In genomic region chr2:165375478-165375877, GRCm38 (mm10) we compare ENCODE assay signal across 25 mouse cellular contexts. TPM values are rescaled to one million over a fixed set of nuclear protein-coding genes. Genes with fewer than 3 reads are reported as not detected.
"Had no signal": no experiment of that assay in that cellular context is flagged by ENCODE, and none has a peak within 500 bp of the region (broad histone marks: within the 10 kb centered on the region; RNA-seq: fewer than 3 reads in every experiment).

No protein-coding gene starts in this region.

- H3K27ac ChIP-seq: kidney, embryonic 15.5 days; limb, embryonic 12.5 days; limb, embryonic 15.5 days; liver, embryonic 14.5 days; midbrain, embryonic 10.5 days; midbrain, embryonic 13.5 days had no signal

- ATAC-seq: liver, postnatal 0 days; lung, postnatal 0 days; midbrain, embryonic 13.5 days had no signal

- DNase-seq: kidney, postnatal 10 days; kidney, postnatal 4 days; left cerebral cortex, postnatal 4 days; liver, postnatal 0 days; thymus, adult 2 months; thymus, postnatal 14 days; thymus, postnatal 4 days had no signal

- H3K9me3 ChIP-seq: limb, embryonic 15.5 days; midbrain, embryonic 13.5 days had no signal

- H3K4me3 ChIP-seq: kidney, embryonic 15.5 days; limb, embryonic 12.5 days; limb, embryonic 15.5 days; megakaryocyte, embryonic 14.5 days; midbrain, embryonic 10.5 days; midbrain, embryonic 13.5 days had no signal

- H3K9ac ChIP-seq: kidney, embryonic 15.5 days; limb, embryonic 12.5 days; limb, embryonic 15.5 days; liver, embryonic 14.5 days; liver, postnatal 0 days; lung, embryonic 14.5 days; midbrain, embryonic 13.5 days had no signal

- H3K27me3 ChIP-seq: kidney, embryonic 15.5 days; limb, embryonic 15.5 days; midbrain, embryonic 13.5 days had no signal

- H3K4me1 ChIP-seq: kidney, embryonic 15.5 days; limb, embryonic 12.5 days; limb, embryonic 15.5 days had no signal

- H3K4me2 ChIP-seq: kidney, embryonic 15.5 days; limb, embryonic 12.5 days; limb, embryonic 15.5 days; liver, embryonic 11.5 days; lung, embryonic 14.5 days; midbrain, embryonic 13.5 days had no signal

RNA-seq across cellular contexts. Expression of gene Zfp663, which starts 6.9 kb away (rescaled TPM):
- polyA plus RNA-seq: liver, postnatal 0 days; small intestine, adult 2 months; thymus, adult 2 months had no signal

RNA-seq across cellular contexts. Expression of gene Ocstamp, which starts 24.7 kb away (rescaled TPM):
- total RNA-seq: layer of hippocampus, adult 18-20 months; layer of hippocampus, postnatal 14 days; left cerebral cortex, adult 8-10 months; left cerebral cortex, postnatal 14 days; left cerebral cortex, postnatal 4 days; midbrain, postnatal 0 days had no signal
- polyA plus RNA-seq: limb, embryonic 12.5 days; lung, embryonic 14.5 days; midbrain, embryonic 13.5 days; neural tube, embryonic 11.5 days; neural tube, embryonic 14.5 days had no signal
